Mouse (Mus musculus) WW6 (cell line): Measurements from ENCODE around the gene Vars2.
A peak's percentile ranks its signal among the peaks of the same experiment; 100 is the strongest.

ENCODE experiments used
- DNase-seq: peaks from one replicate; pipeline ENCODE4 v3.0.0-alpha.2; 2013; ENCODE audit warnings: low read depth, low spot score

The Vars2 gene

GRCm38 (mm10) chr17:35667334-35668065 lies at the start of gene Vars2:
Gene Vars2, minus strand, starts transcription at chr17:35667592.
- DNase-seq: peak; percentile 84

- no peak for DNase-seq
Measured at GRCm38 (mm10) chr17:35717080-35717479, 49.7 kb upstream of the Vars2 start.

DNA sequence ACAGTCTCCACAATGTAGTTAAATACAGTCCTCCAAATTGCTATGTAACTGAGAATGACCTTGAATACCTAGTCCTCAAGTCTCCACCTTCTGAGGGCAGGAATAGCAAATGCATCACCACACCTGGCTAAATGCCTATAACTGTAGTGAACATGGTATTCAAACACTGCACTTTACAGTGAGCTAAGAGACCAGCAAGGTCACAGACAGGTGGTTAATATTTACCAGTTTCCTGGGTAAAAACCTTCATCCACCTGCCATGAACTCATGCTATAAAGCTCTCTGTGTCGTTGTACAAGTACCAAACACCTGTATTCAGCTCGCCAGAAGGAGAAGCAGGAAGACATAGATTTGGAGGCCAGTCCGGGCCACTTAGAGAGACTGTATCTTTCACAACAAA lies 48.7 kb upstream of the Vars2 start:
- DNase-seq: no peak

DNA sequence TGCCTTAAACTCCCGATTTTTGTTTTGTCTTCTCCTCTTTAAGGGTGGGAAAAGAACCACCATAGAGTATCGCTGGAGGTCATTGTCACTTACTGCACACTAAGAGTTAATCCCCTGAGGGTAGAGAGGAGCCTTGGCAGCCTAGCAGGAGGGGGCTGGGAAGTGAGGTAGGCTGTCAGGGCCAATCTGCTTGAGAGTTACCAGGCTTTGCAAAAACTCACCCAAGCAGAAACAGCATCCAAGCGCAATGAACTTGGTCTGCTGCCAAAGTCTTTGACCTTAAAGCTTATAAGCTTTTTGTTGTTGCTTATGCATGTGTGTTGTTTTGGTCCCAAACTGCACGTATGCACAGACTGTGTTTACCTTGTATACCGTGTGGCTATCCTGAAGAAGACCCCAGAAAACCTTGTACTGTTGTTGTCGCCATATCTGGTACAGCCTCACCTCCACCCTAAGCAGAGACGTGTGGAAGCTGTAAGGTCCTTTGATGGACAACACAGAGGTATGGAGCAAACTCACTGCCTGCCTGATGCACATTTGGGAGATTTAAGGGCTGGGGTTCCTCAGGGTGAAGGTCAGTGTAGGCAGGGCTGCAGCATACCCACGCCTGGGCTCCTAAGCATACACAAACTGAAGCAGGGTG lies 43.4 kb upstream of the Vars2 start:
- no peak for DNase-seq

- DNase-seq: no peak
Measured at GRCm38 (mm10) chr17:35708611-35709010, 41.2 kb upstream of the Vars2 start.

GRCm38 (mm10) chr17:35707929-35708328 lies 40.5 kb upstream of the Vars2 start:
- no peak for DNase-seq

DNA sequence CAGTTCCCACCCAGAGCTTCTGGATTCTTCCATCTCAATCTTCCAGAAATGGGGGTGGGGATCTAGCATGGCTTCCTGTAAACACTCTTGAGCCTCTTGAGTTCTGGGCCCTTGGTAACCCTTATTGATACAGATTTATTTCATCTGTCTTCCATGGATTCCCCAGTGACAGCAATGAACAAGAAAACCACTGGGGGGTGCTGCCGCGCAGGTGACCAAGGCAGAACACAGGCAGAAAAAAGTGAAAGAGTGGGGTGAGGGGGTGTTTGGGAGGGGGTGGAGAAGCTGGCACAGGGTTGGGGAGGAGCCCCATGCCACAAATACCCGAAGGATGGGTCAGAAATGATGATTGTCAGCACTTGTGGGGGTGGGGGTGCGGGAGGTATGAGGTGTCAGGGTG lies 38.4 kb upstream of the Vars2 start:
- no peak for DNase-seq

DNA sequence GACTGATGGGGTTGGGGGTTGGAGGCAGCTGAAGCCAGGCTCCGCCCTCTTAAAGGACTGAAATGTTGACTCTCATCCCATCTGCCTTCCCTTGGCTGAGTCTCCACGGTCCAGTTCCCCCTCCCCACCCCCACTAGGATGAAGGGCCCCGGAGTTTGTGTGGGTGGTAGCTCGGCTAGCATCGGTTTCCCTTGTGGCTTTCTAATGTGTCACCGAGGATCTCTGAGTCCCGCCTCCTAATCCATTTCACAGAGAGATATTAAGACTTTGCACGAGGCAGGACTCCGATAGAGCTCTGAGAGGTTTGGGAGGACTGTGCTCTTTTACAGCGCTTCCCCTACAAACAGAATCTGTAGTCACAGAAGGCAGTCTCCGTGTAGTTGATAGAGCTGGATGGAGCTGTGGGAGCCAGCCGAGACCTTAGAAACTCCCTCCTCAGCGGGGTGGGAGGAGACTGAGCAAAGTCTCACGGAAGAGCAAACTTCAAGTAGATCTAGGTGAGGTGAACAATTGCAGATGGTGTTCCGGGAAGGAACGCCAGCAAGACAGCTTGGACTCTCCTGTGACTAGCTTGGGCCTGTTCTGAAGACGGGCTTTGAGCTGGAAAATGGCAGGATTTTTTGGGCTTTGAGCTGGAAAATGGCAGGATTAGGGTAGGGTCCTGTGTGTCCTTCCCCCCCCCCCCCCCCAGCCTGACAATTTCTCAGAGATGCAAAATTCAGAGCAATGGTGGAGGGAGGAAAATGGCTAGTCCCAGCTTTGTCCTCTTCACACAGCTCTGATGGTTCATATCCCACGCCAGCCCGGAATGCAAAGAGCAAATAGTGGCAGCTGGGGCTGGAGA lies 37.5 kb upstream of the Vars2 start, which contains the start of gene Ddr1:
Gene Ddr1, minus strand, starts transcription at position 1 of the 844 bp plus-strand sequence.
- DNase-seq: no peak

- no peak for DNase-seq
Measured at GRCm38 (mm10) chr17:35703751-35704271, 36.4 kb upstream of the Vars2 start.

DNA sequence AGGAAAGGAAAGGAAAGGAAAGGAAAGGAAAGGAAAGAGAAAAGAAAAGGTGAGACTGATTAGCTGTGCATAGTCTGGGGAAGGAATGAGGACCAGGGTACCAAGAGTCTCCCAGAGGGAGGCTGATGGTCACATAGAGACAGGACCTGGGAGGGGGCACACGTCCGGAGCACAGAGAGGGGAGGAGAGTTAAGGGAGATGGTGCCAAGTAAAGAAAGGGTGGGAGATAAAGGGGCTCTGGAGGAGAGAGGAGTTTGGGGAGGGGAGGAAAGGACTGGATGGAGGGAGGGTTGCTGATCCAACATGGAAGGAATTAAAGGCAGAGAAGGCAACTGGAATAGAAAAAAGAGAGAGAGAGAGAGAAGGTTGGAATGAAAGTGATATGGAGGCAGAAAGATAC lies 35.7 kb upstream of the Vars2 start:
- no peak for DNase-seq

DNA sequence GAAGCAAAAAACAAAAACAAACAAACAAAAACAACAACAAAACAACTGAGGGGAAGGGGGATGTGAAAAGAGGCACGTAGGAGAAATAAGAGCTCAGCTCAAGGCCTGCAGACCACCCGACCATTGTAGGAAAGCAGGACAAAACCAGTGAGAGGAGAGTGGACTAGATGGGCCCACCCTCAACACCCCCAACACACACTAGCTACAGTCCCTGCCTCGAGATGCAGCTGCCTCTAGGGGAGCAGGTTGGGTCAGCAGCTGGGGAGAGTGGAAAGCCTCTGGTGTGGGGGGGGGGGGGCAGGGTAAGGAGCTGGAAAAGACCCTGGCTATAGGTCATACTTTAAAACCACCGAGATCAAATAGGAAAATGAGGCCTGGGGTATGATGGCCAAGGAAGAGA lies 35.2 kb upstream of the Vars2 start:
- no peak for DNase-seq

- DNase-seq: no peak
Measured at GRCm38 (mm10) chr17:35701978-35702461, 34.6 kb upstream of the Vars2 start.

GRCm38 (mm10) chr17:35701203-35701977 lies 34.0 kb upstream of the Vars2 start:
- DNase-seq: no peak

GRCm38 (mm10) chr17:35700371-35700961 lies 33.1 kb upstream of the Vars2 start:
- no peak for DNase-seq

DNA sequence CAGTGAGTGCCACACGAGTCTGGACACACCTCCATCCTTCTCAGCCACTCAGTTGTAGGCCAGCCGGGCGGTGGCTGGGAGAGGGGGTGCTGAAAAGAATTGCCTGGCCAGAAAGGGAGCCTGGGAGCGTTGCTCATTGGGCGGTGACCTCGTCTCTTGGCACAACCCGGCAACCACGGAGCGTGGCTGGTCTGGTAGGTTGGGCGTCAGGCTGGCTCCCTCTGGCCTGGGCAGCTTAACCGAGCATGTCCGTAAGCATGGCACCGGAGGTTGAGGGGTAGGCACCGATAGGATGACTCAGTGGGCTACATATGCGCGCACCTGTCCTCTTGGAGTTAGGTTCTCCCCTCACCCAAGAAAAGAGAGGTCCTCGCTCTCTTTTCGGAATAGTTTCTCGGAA lies 32.5 kb upstream of the Vars2 start:
- DNase-seq: no peak

DNA sequence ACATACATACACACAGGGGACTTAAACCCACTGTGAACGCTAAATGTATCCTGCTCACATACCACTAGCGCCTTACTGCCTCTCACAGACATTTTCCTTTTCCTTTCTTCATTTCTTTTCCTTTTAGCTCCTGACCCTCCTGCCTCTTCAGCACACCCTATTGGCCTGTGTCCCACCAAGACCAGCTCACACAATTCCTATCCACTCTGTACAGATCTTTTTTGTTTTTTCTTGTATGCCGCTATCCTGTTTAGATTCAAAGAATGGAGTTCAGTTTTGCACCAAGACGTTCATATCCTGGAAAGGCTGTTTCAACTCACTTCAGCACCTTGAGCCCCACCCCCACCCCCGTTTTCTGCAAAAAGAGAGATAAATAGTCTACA lies 31.1 kb upstream of the Vars2 start:
- DNase-seq: no peak

GRCm38 (mm10) chr17:35697759-35698500 lies 30.5 kb upstream of the Vars2 start:
- no peak for DNase-seq

- DNase-seq: no peak
Measured at GRCm38 (mm10) chr17:35697429-35697758, 30.0 kb upstream of the Vars2 start.

DNA sequence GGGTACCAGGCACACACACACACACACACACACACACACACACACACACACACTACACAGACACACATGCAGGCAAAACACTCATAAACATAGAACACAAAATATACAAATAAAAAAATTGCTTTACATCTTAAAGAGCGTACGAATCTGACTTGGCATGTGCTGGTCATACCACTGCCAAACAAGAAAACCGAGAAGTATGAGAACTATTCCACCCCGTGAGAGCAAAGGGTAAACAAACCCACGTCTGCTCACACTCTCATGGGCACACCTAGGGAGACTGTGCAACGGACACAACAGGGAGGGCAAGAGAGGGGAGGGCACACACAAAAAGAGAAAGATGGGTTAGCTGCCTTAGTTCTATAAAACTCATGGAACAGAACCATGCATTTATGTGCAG lies 29.3 kb upstream of the Vars2 start:
- no peak for DNase-seq

DNA sequence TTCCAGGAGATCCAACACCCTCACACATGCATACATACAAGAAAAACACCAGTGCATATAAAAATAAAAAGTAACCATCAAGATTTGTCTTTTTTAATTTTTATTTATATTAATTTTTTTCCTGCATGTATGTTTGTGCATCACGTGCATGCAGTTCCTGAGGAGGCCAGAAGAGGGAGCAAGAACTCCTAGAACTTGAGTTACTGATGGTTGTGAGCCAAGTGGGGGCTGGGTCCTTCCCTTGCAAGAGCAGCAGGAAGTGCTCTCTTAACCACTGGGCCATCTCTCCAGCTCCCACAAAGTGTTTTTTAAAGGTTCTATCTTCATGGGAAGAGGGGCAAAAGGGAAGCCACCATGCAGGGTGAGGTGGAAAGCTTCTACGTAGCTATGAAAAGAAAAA lies 27.9 kb upstream of the Vars2 start:
- no peak for DNase-seq
